Mouse (Mus musculus): ENCODE results near the gene Rhobtb1. TPM values are rescaled to one million over a fixed set of nuclear protein-coding genes. Genes with fewer than 3 reads are reported as not detected.

Rhobtb1 gene
- polyA plus RNA-seq, 1 experiment = 22.4 TPM

DNA sequence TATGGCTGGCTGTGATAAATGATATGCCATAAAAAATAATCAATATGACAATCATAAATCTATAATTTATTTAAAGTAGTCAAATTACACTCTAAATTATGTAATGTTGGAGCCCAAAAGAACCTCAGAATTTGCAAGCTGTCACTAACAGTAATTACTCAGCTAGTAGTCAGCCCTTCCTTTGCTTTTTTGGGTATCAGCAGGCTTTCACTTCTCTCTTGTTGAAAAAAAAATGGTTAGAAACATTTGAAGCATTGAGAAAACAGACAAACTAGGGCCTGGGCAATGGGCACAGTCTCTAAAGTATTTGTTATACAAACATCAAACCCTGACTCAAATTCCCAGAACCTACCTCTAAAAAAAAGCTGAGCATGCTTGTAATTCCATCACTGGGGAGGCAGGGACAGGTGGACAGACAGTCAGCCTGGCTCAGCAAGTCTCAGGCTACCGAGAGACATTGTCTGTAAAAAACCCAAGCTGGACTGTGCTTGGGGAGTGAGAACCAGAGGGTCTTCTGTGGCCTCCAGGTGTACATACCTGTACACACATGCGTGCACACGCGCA is 66.0 kb downstream of the Rhobtb1 start:
- H3K27ac ChIP-seq (ENCODE audit: control insufficient read depth, insufficient read depth, low read depth, low read length) = no peak overlapping the region
- no peak overlapping the region for H3K4me3 ChIP-seq (ENCODE audit: control insufficient read depth, low read depth, low read length)
- H3K27me3 ChIP-seq (ENCODE audit: control insufficient read depth, insufficient read depth, low read length) = no peaks in the 10 kb centered on the region
- H3K4me1 ChIP-seq (ENCODE audit: control insufficient read depth, insufficient read depth, low read length) = peaks cover 12% of the 10 kb centered on the region
- no peaks in the 10 kb centered on the region; the same call in 1 of the 2 replicates for H3K36me3 ChIP-seq (ENCODE audit: control insufficient read depth, insufficient read depth, low read length)
- no peak for TF ChIP-seq CTCF (IDR thresholded peaks at IDR 0.05; ENCODE audit: control insufficient read depth, insufficient read depth, insufficient replicate concordance, low read depth, low read length)
- TF ChIP-seq POLR2A (IDR thresholded peaks at IDR 0.05; ENCODE audit: control insufficient read depth, low read depth, low read length) = no peak

DNA sequence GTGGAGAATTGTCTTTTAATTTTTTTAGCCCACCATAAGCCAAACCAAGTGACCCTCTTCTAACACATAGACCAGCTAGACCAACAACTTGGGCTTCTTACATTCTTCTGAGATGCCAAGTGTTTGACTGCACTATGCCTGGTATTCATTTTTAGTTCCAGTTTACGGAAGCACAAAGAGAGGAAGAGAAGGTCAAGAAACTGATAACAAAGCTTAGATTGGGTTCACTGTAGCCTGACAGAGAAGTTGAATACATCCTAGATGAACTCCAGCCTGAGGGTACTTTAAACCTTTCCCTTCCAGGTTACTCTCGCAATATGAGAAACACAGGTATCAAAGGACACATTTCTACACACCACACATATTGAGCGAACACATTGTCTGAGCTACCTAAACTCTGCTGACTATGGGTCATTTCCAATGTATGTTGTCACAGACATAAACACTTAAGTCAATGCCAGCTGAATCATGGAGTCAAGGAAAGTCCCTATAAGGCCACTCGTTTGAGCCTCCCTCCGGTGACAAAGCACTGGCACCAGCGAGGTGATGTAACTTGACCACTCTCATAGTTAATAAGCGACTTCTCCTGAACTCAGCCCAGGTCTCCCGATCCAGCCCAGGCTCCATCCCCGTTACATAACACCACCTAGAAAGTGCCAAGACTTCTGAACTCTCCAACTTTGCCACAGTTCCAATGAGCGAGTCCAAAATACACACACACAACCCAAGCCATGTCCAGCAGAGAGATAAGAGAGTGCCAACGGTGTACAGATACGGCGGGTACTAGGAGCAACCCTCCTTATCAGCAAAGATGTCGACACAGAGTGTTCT is 67.4 kb downstream of the Rhobtb1 start:
- Histone ChIP-seq H3K4me1 (ENCODE audit: control insufficient read depth, insufficient read depth, low read length) (peaks cover 2% of the 10 kb centered on the region; the same call in 1 of the 2 replicates), H3K27me3 (ENCODE audit: control insufficient read depth, insufficient read depth, low read length) (no peaks in the 10 kb centered on the region), H3K27ac (ENCODE audit: control insufficient read depth, insufficient read depth, low read depth, low read length) (peak overlapping the region; percentile 50; the same call in 1 of the 2 replicates), H3K36me3 (ENCODE audit: control insufficient read depth, insufficient read depth, low read length) (no peaks in the 10 kb centered on the region; the same call in 1 of the 2 replicates), H3K4me3 (ENCODE audit: control insufficient read depth, low read depth, low read length) (no peak overlapping the region)
- no peak for TF ChIP-seq CTCF (IDR thresholded peaks at IDR 0.05; ENCODE audit: control insufficient read depth, insufficient read depth, insufficient replicate concordance, low read depth, low read length)
- TF ChIP-seq POLR2A (IDR thresholded peaks at IDR 0.05; ENCODE audit: control insufficient read depth, low read depth, low read length) = no peak

DNA sequence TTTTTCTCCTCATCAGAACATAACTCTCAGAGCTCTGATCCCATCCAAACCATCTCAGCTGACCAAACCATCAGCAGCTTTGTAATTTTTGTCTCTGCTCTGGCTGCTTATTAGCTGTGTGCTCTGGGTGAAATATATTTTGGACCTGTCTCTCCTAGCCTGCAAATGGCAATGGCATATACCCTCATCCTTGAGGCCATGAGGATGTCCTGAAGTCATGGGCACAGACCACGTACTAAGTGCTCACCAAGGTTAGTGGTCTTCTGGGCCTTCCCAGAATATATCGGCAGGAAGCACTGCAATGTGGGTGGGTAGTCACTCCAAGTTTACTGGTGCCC is 68.0 kb downstream of the Rhobtb1 start:
- Histone ChIP-seq H3K4me3 (ENCODE audit: control insufficient read depth, low read depth, low read length) (no peak overlapping the region), H3K36me3 (ENCODE audit: control insufficient read depth, insufficient read depth, low read length) (no peaks in the 10 kb centered on the region; the same call in 1 of the 2 replicates), H3K4me1 (ENCODE audit: control insufficient read depth, insufficient read depth, low read length) (0 out of 2 replicates have a peak, but pooled peaks cover 2% of the 10 kb centered on the region), H3K27ac (ENCODE audit: control insufficient read depth, insufficient read depth, low read depth, low read length) (peak overlapping the region; percentile 51; the same call in 1 of the 2 replicates), H3K27me3 (ENCODE audit: control insufficient read depth, insufficient read depth, low read length) (no peaks in the 10 kb centered on the region)
- TF ChIP-seq POLR2A (IDR thresholded peaks at IDR 0.05; ENCODE audit: control insufficient read depth, low read depth, low read length) (no peak), CTCF (IDR thresholded peaks at IDR 0.05; ENCODE audit: control insufficient read depth, insufficient read depth, insufficient replicate concordance, low read depth, low read length) (no peak)

DNA sequence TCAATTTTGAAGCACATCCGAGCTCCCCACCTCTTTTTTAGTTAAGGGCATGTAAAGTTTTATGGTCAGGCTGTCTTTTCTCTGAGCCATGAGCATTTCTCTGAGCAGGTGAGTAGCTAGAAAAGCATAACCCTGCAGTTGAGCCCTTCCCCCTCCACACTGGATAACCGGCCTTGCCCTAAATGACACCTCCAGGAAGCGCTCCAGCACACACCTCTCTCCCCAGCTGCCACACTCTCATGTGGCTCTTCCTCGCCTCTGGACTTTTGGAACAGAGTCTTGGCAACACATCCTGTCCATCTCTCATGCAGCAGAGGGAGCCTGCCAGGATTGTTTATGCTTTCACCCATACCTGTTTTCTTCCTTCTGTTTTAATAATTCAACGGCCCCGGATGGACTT is 69.1 kb downstream of the Rhobtb1 start:
- no peaks in the 10 kb centered on the region for H3K27me3 ChIP-seq (ENCODE audit: control insufficient read depth, insufficient read depth, low read length)
- peak overlapping the region; percentile 27 for H3K27ac ChIP-seq (ENCODE audit: control insufficient read depth, insufficient read depth, low read depth, low read length)
- H3K4me1 ChIP-seq (ENCODE audit: control insufficient read depth, insufficient read depth, low read length) = 0 out of 2 replicates have a peak, but pooled peaks cover 2% of the 10 kb centered on the region
- H3K36me3 ChIP-seq (ENCODE audit: control insufficient read depth, insufficient read depth, low read length) = no peaks in the 10 kb centered on the region; the same call in 1 of the 2 replicates
- no peak overlapping the region for H3K4me3 ChIP-seq (ENCODE audit: control insufficient read depth, low read depth, low read length)
- TF ChIP-seq CTCF (IDR thresholded peaks at IDR 0.05; ENCODE audit: control insufficient read depth, insufficient read depth, insufficient replicate concordance, low read depth, low read length) (no peak), POLR2A (IDR thresholded peaks at IDR 0.05; ENCODE audit: control insufficient read depth, low read depth, low read length) (no peak)

DNA sequence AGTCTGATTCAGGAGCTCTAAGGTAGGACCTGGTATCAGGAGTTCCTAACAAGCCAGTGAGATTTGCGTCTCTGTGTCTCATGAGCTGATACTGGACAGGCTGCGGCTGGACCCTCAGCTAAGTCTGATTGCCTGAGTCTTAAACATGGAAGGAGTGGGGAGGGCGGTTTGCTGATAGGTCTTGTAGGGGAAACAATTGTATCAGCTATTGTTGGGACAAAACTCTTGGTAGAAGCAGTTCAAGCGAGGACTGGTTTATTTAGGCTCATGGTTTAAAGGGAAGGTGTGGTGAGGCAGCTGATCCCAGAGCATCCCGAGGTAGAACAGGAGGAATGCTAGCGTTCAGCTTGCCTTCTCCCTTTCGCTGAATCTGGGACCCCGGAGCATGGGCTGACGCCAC is 69.9 kb downstream of the Rhobtb1 start:
- no peak overlapping the region for H3K4me3 ChIP-seq (ENCODE audit: control insufficient read depth, low read depth, low read length)
- H3K36me3 ChIP-seq (ENCODE audit: control insufficient read depth, insufficient read depth, low read length) = no peaks in the 10 kb centered on the region; the same call in 1 of the 2 replicates
- no peak overlapping the region for H3K27ac ChIP-seq (ENCODE audit: control insufficient read depth, insufficient read depth, low read depth, low read length)
- TF ChIP-seq POLR2A (IDR thresholded peaks at IDR 0.05; ENCODE audit: control insufficient read depth, low read depth, low read length) (no peak), CTCF (IDR thresholded peaks at IDR 0.05; ENCODE audit: control insufficient read depth, insufficient read depth, insufficient replicate concordance, low read depth, low read length) (no peak)
- 0 out of 2 replicates have a peak, but pooled peaks cover 2% of the 10 kb centered on the region for H3K4me1 ChIP-seq (ENCODE audit: control insufficient read depth, insufficient read depth, low read length)
- H3K27me3 ChIP-seq (ENCODE audit: control insufficient read depth, insufficient read depth, low read length) = no peaks in the 10 kb centered on the region

DNA sequence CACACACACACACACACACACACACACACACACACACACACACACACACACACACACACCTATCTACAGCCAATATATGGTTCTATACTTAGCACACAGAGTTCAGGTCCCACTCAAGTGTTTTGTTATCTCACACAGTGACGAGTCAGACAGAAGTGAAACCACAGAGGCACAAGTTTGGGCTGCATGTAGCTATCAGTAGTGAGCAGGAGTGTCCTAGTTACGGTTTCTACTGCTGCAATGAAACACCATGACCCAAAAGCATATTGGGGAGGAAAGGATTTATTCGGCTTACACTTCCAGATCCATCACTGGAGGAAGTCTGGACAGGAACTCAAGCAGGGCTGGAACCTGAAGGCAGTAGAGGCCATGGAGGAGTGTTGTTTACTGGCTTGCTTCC is 70.7 kb downstream of the Rhobtb1 start:
- Histone ChIP-seq H3K36me3 (ENCODE audit: control insufficient read depth, insufficient read depth, low read length) (no peaks in the 10 kb centered on the region; the same call in 1 of the 2 replicates), H3K4me1 (ENCODE audit: control insufficient read depth, insufficient read depth, low read length) (0 out of 2 replicates have a peak, but pooled peaks cover 2% of the 10 kb centered on the region), H3K4me3 (ENCODE audit: control insufficient read depth, low read depth, low read length) (no peak overlapping the region), H3K27ac (ENCODE audit: control insufficient read depth, insufficient read depth, low read depth, low read length) (no peak overlapping the region), H3K27me3 (ENCODE audit: control insufficient read depth, insufficient read depth, low read length) (no peaks in the 10 kb centered on the region)
- TF ChIP-seq POLR2A (IDR thresholded peaks at IDR 0.05; ENCODE audit: control insufficient read depth, low read depth, low read length) (no peak), CTCF (IDR thresholded peaks at IDR 0.05; ENCODE audit: control insufficient read depth, insufficient read depth, insufficient replicate concordance, low read depth, low read length) (no peak)

DNA sequence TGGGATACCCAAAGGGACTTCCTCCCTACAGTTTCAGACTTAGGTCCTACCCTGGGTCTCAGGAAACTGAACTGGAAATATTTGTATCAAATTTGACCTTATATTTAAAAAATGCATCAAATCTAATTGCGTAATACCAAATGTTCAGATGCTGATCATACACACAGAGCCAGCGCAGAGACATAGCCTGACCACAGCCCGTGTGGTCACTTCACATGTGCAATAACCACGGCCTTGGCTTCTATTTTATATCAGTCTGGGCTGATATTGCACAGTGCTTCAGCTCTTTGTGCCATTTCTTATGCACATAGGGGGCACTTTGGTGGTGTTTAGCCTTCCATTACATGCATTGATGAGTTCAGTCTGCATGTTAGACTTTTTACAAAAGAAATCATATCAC is 72.0 kb downstream of the Rhobtb1 start:
- H3K4me3 ChIP-seq (ENCODE audit: control insufficient read depth, low read depth, low read length) = no peak overlapping the region
- H3K27me3 ChIP-seq (ENCODE audit: control insufficient read depth, insufficient read depth, low read length) = no peaks in the 10 kb centered on the region
- H3K27ac ChIP-seq (ENCODE audit: control insufficient read depth, insufficient read depth, low read depth, low read length) = no peak overlapping the region
- no peaks in the 10 kb centered on the region for H3K36me3 ChIP-seq (ENCODE audit: control insufficient read depth, insufficient read depth, low read length)
- 0 out of 2 replicates have a peak, but pooled peaks cover 2% of the 10 kb centered on the region for H3K4me1 ChIP-seq (ENCODE audit: control insufficient read depth, insufficient read depth, low read length)
- TF ChIP-seq CTCF (IDR thresholded peaks at IDR 0.05; ENCODE audit: control insufficient read depth, insufficient read depth, insufficient replicate concordance, low read depth, low read length) (no peak), POLR2A (IDR thresholded peaks at IDR 0.05; ENCODE audit: control insufficient read depth, low read depth, low read length) (no peak)

Measured in testis, adult 2 months (tissue).